Mouse (Mus musculus): ENCODE measurements at regions not wholly inside any gene's neighbourhood (a gene's known extent, or its start where the extent isn't known, plus 50 kb on each side); places are given as distances from the start of the nearest gene placed in this dataset.

DNA sequence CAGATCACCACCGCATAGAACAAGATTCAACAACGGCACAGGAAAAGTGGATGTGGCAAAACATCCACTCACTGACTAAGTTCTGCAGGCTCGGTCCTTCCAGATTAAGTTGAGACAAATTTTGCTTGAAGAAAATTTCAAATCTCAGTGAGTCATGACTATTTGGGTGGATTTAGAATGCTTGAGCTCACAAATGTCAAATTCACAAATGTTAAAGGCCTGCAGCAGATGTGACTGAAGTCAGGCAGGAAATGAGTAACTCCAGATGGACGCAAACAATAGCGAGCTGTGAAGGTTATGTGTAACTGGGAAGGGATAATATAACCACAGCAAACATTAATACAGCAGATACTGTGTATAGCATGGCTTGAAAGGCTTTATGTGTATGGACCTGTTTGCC, 198.5 kb upstream of the Zbtb20 start:
- no peak overlapping the region for H3K9ac ChIP-seq (replicated peaks; ENCODE audit: low read depth, low read length)
- H3K4me2 ChIP-seq (ENCODE audit: low read depth, low read length): no peak overlapping the region
- ATAC-seq (ENCODE audit: insufficient read depth, low read depth) (peak; percentile 60; the same call in 1 of the 2 replicates), DNase-seq (ENCODE audit: low spot score) (peak; percentile 33)
- no peaks in the 10 kb centered on the region for H3K36me3 ChIP-seq (replicated peaks; ENCODE audit: control insufficient read depth, insufficient read depth, low read length)
- WGBS: 56% methylated on average over 5 of the region's 5 CpGs
- no peak overlapping the region for H3K4me3 ChIP-seq (ENCODE audit: low read depth, low read length)
- H3K27ac ChIP-seq (ENCODE audit: low read depth): peak overlapping the region; percentile 85
- H3K9me3 ChIP-seq (replicated peaks; ENCODE audit: control insufficient read depth, low read length): no peaks in the 10 kb centered on the region
- H3K4me1 ChIP-seq (ENCODE audit: control insufficient read depth, insufficient read depth): 0 out of 2 replicates have a peak, but pooled peaks cover 4% of the 10 kb centered on the region
- no peaks in the 10 kb centered on the region for H3K27me3 ChIP-seq (ENCODE audit: control insufficient read depth, insufficient read depth, low read length)
- no peak for TF ChIP-seq CTCF (IDR thresholded peaks at IDR 0.05; ENCODE audit: low read depth)
- no peak for TF ChIP-seq EP300 (IDR thresholded peaks at IDR 0.05; ENCODE audit: low read depth)

GRCm38 (mm10) chr16:42676406-42677075, 199.1 kb upstream of the Zbtb20 start:
- Histone ChIP-seq H3K4me2 (ENCODE audit: low read depth, low read length) (no peak overlapping the region), H3K27me3 (ENCODE audit: control insufficient read depth, insufficient read depth, low read length) (no peaks in the 10 kb centered on the region), H3K36me3 (replicated peaks; ENCODE audit: control insufficient read depth, insufficient read depth, low read length) (no peaks in the 10 kb centered on the region), H3K9me3 (replicated peaks; ENCODE audit: control insufficient read depth, low read length) (no peaks in the 10 kb centered on the region), H3K9ac (replicated peaks; ENCODE audit: low read depth, low read length) (no peak overlapping the region), H3K4me3 (ENCODE audit: low read depth, low read length) (no peak overlapping the region), H3K27ac (ENCODE audit: low read depth) (peak overlapping the region; percentile 85), H3K4me1 (ENCODE audit: control insufficient read depth, insufficient read depth) (0 out of 2 replicates have a peak, but pooled peaks cover 4% of the 10 kb centered on the region)
- peak; percentile 78 for ATAC-seq (ENCODE audit: insufficient read depth, low read depth)
- TF ChIP-seq EP300 (IDR thresholded peaks at IDR 0.05; ENCODE audit: low read depth): peak; percentile 75
- TF ChIP-seq CTCF (IDR thresholded peaks at IDR 0.05; ENCODE audit: low read depth): no peak
- 53% methylated on average over 5 of the region's 5 CpGs for WGBS
- DNase-seq (ENCODE audit: low spot score): peak; percentile 67

GRCm38 (mm10) chr16:42675031-42675430, 200.7 kb upstream of the Zbtb20 start:
- 79% methylated on average over 3 of the region's 3 CpGs for WGBS
- ATAC-seq (ENCODE audit: insufficient read depth, low read depth) (no peak), DNase-seq (ENCODE audit: low spot score) (no peak)
- Histone ChIP-seq H3K4me1 (ENCODE audit: control insufficient read depth, insufficient read depth) (0 out of 2 replicates have a peak, but pooled peaks cover 4% of the 10 kb centered on the region), H3K9me3 (replicated peaks; ENCODE audit: control insufficient read depth, low read length) (no peaks in the 10 kb centered on the region), H3K4me3 (ENCODE audit: low read depth, low read length) (no peak overlapping the region), H3K36me3 (replicated peaks; ENCODE audit: control insufficient read depth, insufficient read depth, low read length) (no peaks in the 10 kb centered on the region), H3K9ac (replicated peaks; ENCODE audit: low read depth, low read length) (no peak overlapping the region), H3K27ac (ENCODE audit: low read depth) (no peak overlapping the region), H3K4me2 (ENCODE audit: low read depth, low read length) (no peak overlapping the region), H3K27me3 (ENCODE audit: control insufficient read depth, insufficient read depth, low read length) (no peaks in the 10 kb centered on the region)
- TF ChIP-seq CTCF (IDR thresholded peaks at IDR 0.05; ENCODE audit: low read depth) (no peak), EP300 (IDR thresholded peaks at IDR 0.05; ENCODE audit: low read depth) (no peak)

DNA sequence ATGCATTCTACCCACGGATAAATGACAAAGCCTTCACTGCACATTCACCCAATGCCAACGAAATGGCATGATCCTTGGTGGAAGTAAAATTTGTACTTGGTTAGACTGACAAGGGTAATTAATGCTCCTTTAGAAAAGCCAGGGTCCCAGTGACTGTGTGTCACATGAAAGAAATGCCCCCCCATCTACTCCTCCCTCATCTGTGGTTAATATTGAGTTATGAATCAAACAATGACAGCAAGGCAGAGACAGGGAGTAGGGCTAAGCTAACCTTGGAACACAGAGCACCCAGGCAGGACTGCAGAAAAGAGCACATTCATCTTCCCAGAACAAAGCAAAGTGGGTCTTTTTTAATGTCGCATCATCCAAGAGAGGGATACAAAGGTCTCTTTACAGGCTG, 209.1 kb upstream of the Zbtb20 start:
- DNase-seq (ENCODE audit: low spot score): no peak
- H3K9me3 ChIP-seq (replicated peaks; ENCODE audit: control insufficient read depth, low read length): no peaks in the 10 kb centered on the region
- ATAC-seq (ENCODE audit: insufficient read depth, low read depth): no peak
- H3K9ac ChIP-seq (replicated peaks; ENCODE audit: low read depth, low read length): no peak overlapping the region
- H3K4me3 ChIP-seq (ENCODE audit: low read depth, low read length): no peak overlapping the region
- no peaks in the 10 kb centered on the region for H3K36me3 ChIP-seq (replicated peaks; ENCODE audit: control insufficient read depth, insufficient read depth, low read length)
- no peak overlapping the region for H3K27ac ChIP-seq (ENCODE audit: low read depth)
- 77% methylated on average over 3 of the region's 3 CpGs for WGBS
- no peaks in the 10 kb centered on the region for H3K27me3 ChIP-seq (ENCODE audit: control insufficient read depth, insufficient read depth, low read length)
- no peak overlapping the region for H3K4me2 ChIP-seq (ENCODE audit: low read depth, low read length)
- TF ChIP-seq EP300 (IDR thresholded peaks at IDR 0.05; ENCODE audit: low read depth) (no peak), CTCF (IDR thresholded peaks at IDR 0.05; ENCODE audit: low read depth) (no peak)
- H3K4me1 ChIP-seq (ENCODE audit: control insufficient read depth, insufficient read depth): no peaks in the 10 kb centered on the region

GRCm38 (mm10) chr16:42651904-42652732, 223.6 kb upstream of the Zbtb20 start:
- Histone ChIP-seq H3K9me3 (replicated peaks; ENCODE audit: control insufficient read depth, low read length) (no peaks in the 10 kb centered on the region; the same call in 1 of the 2 replicates), H3K36me3 (replicated peaks; ENCODE audit: control insufficient read depth, insufficient read depth, low read length) (no peaks in the 10 kb centered on the region), H3K4me1 (ENCODE audit: control insufficient read depth, insufficient read depth) (no peaks in the 10 kb centered on the region), H3K27me3 (ENCODE audit: control insufficient read depth, insufficient read depth, low read length) (no peaks in the 10 kb centered on the region), H3K4me3 (ENCODE audit: low read depth, low read length) (no peak overlapping the region), H3K9ac (replicated peaks; ENCODE audit: low read depth, low read length) (no peak overlapping the region), H3K4me2 (ENCODE audit: low read depth, low read length) (no peak overlapping the region), H3K27ac (ENCODE audit: low read depth) (no peak overlapping the region)
- ATAC-seq (ENCODE audit: insufficient read depth, low read depth): no peak
- WGBS: 77% methylated on average over 10 of the region's 10 CpGs
- no peak for DNase-seq (ENCODE audit: low spot score)
- TF ChIP-seq CTCF (IDR thresholded peaks at IDR 0.05; ENCODE audit: low read depth) (no peak), EP300 (IDR thresholded peaks at IDR 0.05; ENCODE audit: low read depth) (no peak)

All from heart, postnatal 0 days (tissue).